Mouse (Mus musculus): Measurements from ENCODE around the gene Nudt14. TPM values are rescaled to one million over a fixed set of nuclear protein-coding genes. Genes with fewer than 3 reads are reported as not detected.

The Nudt14 gene
- total and polyA plus RNA-seq, 2 experiments: 21.2 to 29.3 TPM

DNA sequence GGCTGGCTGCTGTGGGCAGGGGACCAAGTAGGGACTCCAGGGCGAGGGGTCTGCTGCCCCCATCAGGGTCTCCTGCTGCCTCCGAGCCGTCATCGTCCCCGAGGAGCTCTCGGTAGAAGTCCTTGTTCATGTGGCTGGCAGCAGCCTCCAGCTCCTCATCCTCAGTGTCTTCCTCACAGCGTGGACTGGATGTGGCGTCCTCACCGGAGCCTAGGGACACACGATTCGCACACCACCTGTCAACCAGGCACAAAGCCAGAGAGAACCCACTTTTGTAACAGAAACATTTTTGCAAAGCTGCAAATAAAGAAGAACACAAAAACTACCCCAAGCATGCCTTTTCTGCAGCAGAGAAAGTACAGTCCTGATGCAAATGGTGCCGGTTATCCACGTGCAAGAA is 23.9 kb upstream of the Nudt14 start:
- DNase-seq (ENCODE audit: extremely low read depth, low read depth, low spot score): no peak
- Histone ChIP-seq H3K9ac (ENCODE audit: low read depth, low read length) (no peak overlapping the region), H3K4me3 (ENCODE audit: insufficient read depth, low read depth, low read length) (no peak overlapping the region), H3K36me3 (ENCODE audit: control insufficient read depth, insufficient read depth, low read length) (peaks cover 43% of the 10 kb centered on the region), H3K79me2 (ENCODE audit: control insufficient read depth, insufficient read depth, low read length) (no peaks in the 10 kb centered on the region), H3K27me3 (ENCODE audit: control insufficient read depth, insufficient read depth, low read length) (no peaks in the 10 kb centered on the region), H3K4me1 (ENCODE audit: control insufficient read depth, insufficient read depth, low read length) (no peaks in the 10 kb centered on the region), H3K27ac (replicated peaks; ENCODE audit: insufficient read depth, low read depth, low read length) (no peak overlapping the region)
- 93% methylated on average over 13 of the region's 13 CpGs for WGBS
- TF ChIP-seq POLR2A (IDR thresholded peaks at IDR 0.05; ENCODE audit: extremely low read depth, insufficient read depth, low read length): no peak
- no peak for TF ChIP-seq CTCF (IDR thresholded peaks at IDR 0.05; ENCODE audit: low read depth, low read length)

DNA sequence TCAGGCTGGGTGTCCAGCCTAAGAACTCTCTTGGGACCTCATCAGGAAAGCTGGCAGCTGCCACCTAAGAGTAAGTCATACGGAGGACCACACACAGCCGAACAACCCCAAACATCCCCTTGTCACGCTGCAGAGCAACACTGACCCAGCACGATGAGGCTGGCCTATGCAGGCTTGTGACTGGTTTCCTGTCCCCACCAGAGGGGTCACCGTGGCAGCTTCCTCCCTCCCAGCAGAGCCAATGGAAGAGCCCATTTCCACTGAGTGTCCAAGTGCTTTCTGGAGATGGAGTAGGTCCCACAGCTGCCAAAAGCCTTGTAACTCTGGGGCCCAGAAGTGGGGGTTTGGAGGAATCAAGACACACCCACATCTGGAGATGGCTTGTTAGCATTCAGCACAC is 19.9 kb upstream of the Nudt14 start:
- H3K27ac ChIP-seq (replicated peaks; ENCODE audit: insufficient read depth, low read depth, low read length): no peak overlapping the region
- H3K27me3 ChIP-seq (ENCODE audit: control insufficient read depth, insufficient read depth, low read length): no peaks in the 10 kb centered on the region
- peaks cover 26% of the 10 kb centered on the region for H3K36me3 ChIP-seq (ENCODE audit: control insufficient read depth, insufficient read depth, low read length)
- no peaks in the 10 kb centered on the region for H3K79me2 ChIP-seq (ENCODE audit: control insufficient read depth, insufficient read depth, low read length)
- TF ChIP-seq POLR2A (IDR thresholded peaks at IDR 0.05; ENCODE audit: extremely low read depth, insufficient read depth, low read length) (no peak), CTCF (IDR thresholded peaks at IDR 0.05; ENCODE audit: low read depth, low read length) (no peak)
- H3K4me3 ChIP-seq (ENCODE audit: insufficient read depth, low read depth, low read length): no peak overlapping the region
- DNase-seq (ENCODE audit: extremely low read depth, low read depth, low spot score): no peak
- WGBS: 74% methylated on average over 5 of the region's 5 CpGs
- no peaks in the 10 kb centered on the region for H3K4me1 ChIP-seq (ENCODE audit: control insufficient read depth, insufficient read depth, low read length)
- no peak overlapping the region for H3K9ac ChIP-seq (ENCODE audit: low read depth, low read length)

DNA sequence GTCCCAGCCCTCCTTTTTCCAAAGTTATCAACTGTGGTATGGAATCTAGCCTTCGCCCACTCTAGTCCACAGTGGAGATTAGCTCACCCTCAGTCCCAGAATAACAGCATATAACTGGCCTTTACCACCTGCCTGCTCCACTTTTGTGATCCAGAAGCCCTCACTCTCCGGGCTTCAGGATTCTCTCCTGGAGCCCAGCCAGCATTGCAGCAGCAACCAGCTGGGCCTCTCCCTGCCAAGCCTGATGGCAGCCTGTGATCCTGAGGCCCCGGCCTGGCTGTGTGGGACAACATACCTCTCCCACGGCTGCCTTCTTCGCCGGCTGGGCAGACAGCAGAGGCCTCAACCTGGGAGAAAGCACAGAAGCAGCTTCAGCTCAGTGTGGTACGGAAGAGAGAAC is 19.5 kb upstream of the Nudt14 start:
- Histone ChIP-seq H3K36me3 (ENCODE audit: control insufficient read depth, insufficient read depth, low read length) (peaks cover 23% of the 10 kb centered on the region), H3K9ac (ENCODE audit: low read depth, low read length) (no peak overlapping the region), H3K27ac (replicated peaks; ENCODE audit: insufficient read depth, low read depth, low read length) (no peak overlapping the region), H3K4me1 (ENCODE audit: control insufficient read depth, insufficient read depth, low read length) (no peaks in the 10 kb centered on the region), H3K27me3 (ENCODE audit: control insufficient read depth, insufficient read depth, low read length) (no peaks in the 10 kb centered on the region), H3K79me2 (ENCODE audit: control insufficient read depth, insufficient read depth, low read length) (no peaks in the 10 kb centered on the region), H3K4me3 (ENCODE audit: insufficient read depth, low read depth, low read length) (no peak overlapping the region)
- DNase-seq (ENCODE audit: extremely low read depth, low read depth, low spot score): no peak
- 83% methylated on average over 7 of the region's 7 CpGs for WGBS
- TF ChIP-seq CTCF (IDR thresholded peaks at IDR 0.05; ENCODE audit: low read depth, low read length) (no peak), POLR2A (IDR thresholded peaks at IDR 0.05; ENCODE audit: extremely low read depth, insufficient read depth, low read length) (no peak)

DNA sequence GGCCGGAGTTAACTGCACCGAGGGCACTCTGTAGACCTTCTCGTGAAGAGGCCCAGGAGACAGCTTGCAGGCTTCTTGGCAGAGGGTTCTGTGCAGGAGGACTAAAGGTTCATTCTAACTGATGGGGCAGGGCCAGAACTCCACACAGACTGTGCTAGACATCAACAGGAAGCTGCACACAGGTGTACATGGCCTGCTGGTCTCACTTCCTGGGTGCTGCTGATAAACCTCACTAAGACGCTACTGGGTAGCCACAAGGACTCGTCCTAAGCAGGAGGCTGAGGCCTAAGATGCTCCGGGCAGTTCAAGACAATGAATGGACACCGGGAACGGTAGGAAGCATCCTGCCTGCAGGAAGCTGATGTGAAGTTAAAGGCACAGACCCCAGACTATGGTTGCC is 17.5 kb upstream of the Nudt14 start:
- Histone ChIP-seq H3K27ac (replicated peaks; ENCODE audit: insufficient read depth, low read depth, low read length) (no peak overlapping the region), H3K9ac (ENCODE audit: low read depth, low read length) (no peak overlapping the region), H3K27me3 (ENCODE audit: control insufficient read depth, insufficient read depth, low read length) (no peaks in the 10 kb centered on the region), H3K4me3 (ENCODE audit: insufficient read depth, low read depth, low read length) (no peak overlapping the region), H3K4me1 (ENCODE audit: control insufficient read depth, insufficient read depth, low read length) (no peaks in the 10 kb centered on the region), H3K79me2 (ENCODE audit: control insufficient read depth, insufficient read depth, low read length) (no peaks in the 10 kb centered on the region), H3K36me3 (ENCODE audit: control insufficient read depth, insufficient read depth, low read length) (peaks cover 18% of the 10 kb centered on the region)
- TF ChIP-seq POLR2A (IDR thresholded peaks at IDR 0.05; ENCODE audit: extremely low read depth, insufficient read depth, low read length): no peak
- no peak for TF ChIP-seq CTCF (IDR thresholded peaks at IDR 0.05; ENCODE audit: low read depth, low read length)
- WGBS: 83% methylated on average over 8 of the region's 8 CpGs
- DNase-seq (ENCODE audit: extremely low read depth, low read depth, low spot score): no peak

DNA sequence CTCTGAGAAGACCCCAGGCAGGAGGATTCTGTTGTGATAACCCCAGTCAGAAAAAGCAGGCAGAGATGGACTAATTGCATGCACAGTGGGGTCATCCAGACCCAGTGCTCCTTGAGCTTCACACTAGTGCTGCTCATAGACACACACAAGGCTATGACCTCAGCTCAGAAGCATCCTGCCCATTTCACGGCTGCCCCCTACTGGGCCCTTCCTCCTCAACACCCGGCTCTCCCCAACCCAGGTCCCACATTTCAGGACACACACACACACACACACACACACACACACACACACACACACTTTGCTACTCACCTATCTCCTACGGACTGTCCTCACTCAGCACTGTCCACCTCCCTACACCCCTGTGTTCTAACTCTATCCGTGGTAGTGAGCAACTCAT is 16.4 kb upstream of the Nudt14 start:
- DNase-seq (ENCODE audit: extremely low read depth, low read depth, low spot score): no peak
- no peaks in the 10 kb centered on the region for H3K4me1 ChIP-seq (ENCODE audit: control insufficient read depth, insufficient read depth, low read length)
- H3K9ac ChIP-seq (ENCODE audit: low read depth, low read length): no peak overlapping the region
- peaks cover 11% of the 10 kb centered on the region; the same call in 1 of the 2 replicates for H3K36me3 ChIP-seq (ENCODE audit: control insufficient read depth, insufficient read depth, low read length)
- no peaks in the 10 kb centered on the region for H3K27me3 ChIP-seq (ENCODE audit: control insufficient read depth, insufficient read depth, low read length)
- TF ChIP-seq CTCF (IDR thresholded peaks at IDR 0.05; ENCODE audit: low read depth, low read length): peak; percentile 55
- no peak for TF ChIP-seq POLR2A (IDR thresholded peaks at IDR 0.05; ENCODE audit: extremely low read depth, insufficient read depth, low read length)
- H3K4me3 ChIP-seq (ENCODE audit: insufficient read depth, low read depth, low read length): no peak overlapping the region
- WGBS: 60% methylated on average over 4 of the region's 4 CpGs
- no peak overlapping the region for H3K27ac ChIP-seq (replicated peaks; ENCODE audit: insufficient read depth, low read depth, low read length)
- H3K79me2 ChIP-seq (ENCODE audit: control insufficient read depth, insufficient read depth, low read length): no peaks in the 10 kb centered on the region

DNA sequence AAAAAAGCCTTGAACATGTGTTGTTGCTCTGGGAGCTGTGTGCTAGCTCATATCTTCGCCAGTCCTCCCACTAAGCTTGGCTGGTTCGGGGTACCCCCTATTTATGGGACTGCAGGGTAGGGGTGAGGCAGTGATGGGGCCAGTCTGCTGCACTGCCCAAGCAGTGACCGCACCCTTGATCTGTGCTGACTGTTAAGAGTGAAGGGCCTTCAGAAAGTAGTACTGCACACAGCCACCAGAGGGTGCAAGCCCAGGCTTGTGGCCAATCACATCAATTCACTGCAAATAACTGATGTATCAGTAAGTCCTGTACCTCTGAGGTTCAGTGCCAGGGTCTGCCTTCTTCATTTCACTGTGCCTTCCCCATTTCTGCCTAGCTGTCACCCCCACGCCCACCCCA is 13.9 kb upstream of the Nudt14 start:
- H3K27me3 ChIP-seq (ENCODE audit: control insufficient read depth, insufficient read depth, low read length): no peaks in the 10 kb centered on the region
- no peaks in the 10 kb centered on the region for H3K79me2 ChIP-seq (ENCODE audit: control insufficient read depth, insufficient read depth, low read length)
- H3K9ac ChIP-seq (ENCODE audit: low read depth, low read length): no peak overlapping the region
- no peak overlapping the region for H3K27ac ChIP-seq (replicated peaks; ENCODE audit: insufficient read depth, low read depth, low read length)
- TF ChIP-seq POLR2A (IDR thresholded peaks at IDR 0.05; ENCODE audit: extremely low read depth, insufficient read depth, low read length) (no peak), CTCF (IDR thresholded peaks at IDR 0.05; ENCODE audit: low read depth, low read length) (peak; percentile 88)
- H3K4me1 ChIP-seq (ENCODE audit: control insufficient read depth, insufficient read depth, low read length): peaks cover 3% of the 10 kb centered on the region
- peak; percentile 50 for DNase-seq (ENCODE audit: extremely low read depth, low read depth, low spot score)
- H3K4me3 ChIP-seq (ENCODE audit: insufficient read depth, low read depth, low read length): no peak overlapping the region
- WGBS: 44% methylated on average over 4 of the region's 4 CpGs
- peaks cover 2% of the 10 kb centered on the region; the same call in 1 of the 2 replicates for H3K36me3 ChIP-seq (ENCODE audit: control insufficient read depth, insufficient read depth, low read length)
